Mouse (Mus musculus): ENCODE measurements around the gene Il22ra2.

DNA sequence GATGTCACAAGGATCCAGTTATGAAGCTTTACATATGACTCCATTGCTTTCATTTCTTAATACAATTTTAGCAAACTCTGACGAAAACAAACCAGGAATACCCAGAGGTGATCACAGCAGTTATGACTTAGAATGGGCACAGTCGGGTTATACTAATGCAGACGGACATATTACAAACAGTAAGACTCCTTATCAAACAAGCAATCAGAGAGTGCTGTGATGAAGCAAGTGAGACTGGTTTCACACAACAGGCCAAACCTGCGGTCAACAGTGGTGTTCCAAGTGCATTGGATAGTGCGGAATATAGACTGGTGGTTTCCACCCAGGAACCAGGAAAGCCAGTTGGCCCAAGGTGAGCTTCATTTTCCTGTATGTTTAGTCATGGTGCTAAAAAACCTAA, 17.1 kb downstream of the Il22ra2 start:
- TF ChIP-seq CTCF (IDR thresholded peaks at IDR 0.05; ENCODE audit: borderline replicate concordance, extremely low read depth, insufficient read depth, insufficient read length): no peak
- no peak for TF ChIP-seq POLR2A (IDR thresholded peaks at IDR 0.05; ENCODE audit: borderline replicate concordance, extremely low read depth, insufficient read depth, insufficient read length, poor library complexity, severe bottlenecking)
